Mouse (Mus musculus) adrenal gland, adult 18-20 months (tissue): ENCODE results near the gene Apol10a. TPM values are rescaled to one million over a fixed set of nuclear protein-coding genes. Genes with fewer than 3 reads are reported as not detected.
"Not testable (repeated sequence)": the region's sequence is repeated elsewhere in the genome, so short reads cannot be mapped to it uniquely, and the experiment has no call there.

Source experiments
- DNase-seq, 2 experiments: peaks; one replicate each; pipeline ENCODE4 v3.0.0; 2021 to 2022; ENCODE audit warnings: low spot score in 2 of 2
- long read RNA-seq, 2 experiments: library from polyadenylated mRNA; stranded (forward); transcript quantifications; one replicate each; pipeline ENCODE4 v2.0.0; 2021
- total RNA-seq, 2 experiments: library from RNA; stranded (reverse); gene quantifications; 1 replicate in 1 of 2; 2 replicates in 1 of 2; pipeline ENCODE4 v1.2.3; 2021

Gene Apol10a
- total RNA-seq = not detected
- long read RNA-seq, experiment 1 = 0 reads
- long read RNA-seq, experiment 2 = 0 reads

- not testable (repeated sequence) for DNase-seq
Measured at GRCm38 (mm10) chr15:77476693-77477092, at the start of gene Apol10a. Apol10a (plus strand) TSS chr15:77477047.

DNA sequence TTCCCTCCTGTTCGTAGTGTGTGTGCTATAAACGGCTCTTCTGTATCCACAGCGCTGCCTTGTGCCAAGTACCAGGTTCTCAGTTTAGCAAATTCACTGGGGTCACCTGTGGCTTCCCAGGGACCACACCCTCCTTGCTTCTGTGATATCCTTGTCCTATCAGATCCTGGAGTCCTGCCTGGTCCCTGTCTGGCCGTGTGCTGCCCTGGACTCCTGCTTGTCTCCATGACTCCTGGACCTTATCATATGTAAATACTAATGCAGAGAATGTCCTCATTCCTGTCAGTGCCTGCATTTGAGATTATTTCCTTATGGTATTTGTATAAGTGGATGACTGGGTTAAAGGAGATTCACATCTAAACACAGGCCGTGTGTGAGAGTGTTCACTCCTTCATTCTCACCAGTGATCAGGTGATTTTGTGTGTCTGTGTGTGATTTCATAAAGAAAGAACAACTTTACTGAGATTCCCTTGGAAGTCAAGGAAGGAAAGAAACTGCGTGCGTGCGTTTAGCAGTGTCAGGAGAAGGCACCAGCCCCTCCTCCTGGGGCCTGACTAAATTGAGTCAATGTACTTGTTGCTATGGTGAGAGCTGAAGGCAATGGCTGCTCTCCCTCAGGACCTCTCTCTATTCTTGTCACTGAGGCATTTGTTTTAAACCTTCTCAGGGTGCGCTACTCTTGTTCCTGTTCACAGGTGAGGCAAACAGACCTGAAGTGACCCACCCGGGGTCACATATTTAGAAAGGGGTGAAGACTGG lies 48.0 kb upstream of the Apol10a start:
- not testable (repeated sequence) for DNase-seq

- DNase-seq = not testable (repeated sequence)
Measured at GRCm38 (mm10) chr15:77444746-77445145, 32.1 kb upstream of the Apol10a start.

- DNase-seq = not testable (repeated sequence)
Measured at GRCm38 (mm10) chr15:77445668-77446067, 31.2 kb upstream of the Apol10a start.

- not testable (repeated sequence) for DNase-seq
Measured at GRCm38 (mm10) chr15:77447392-77447791, 29.5 kb upstream of the Apol10a start, which contains the start of gene Apol7b. Apol7b (minus strand) TSS chr15:77447492.

- peak in 1 of 2 experiments; percentile 35 for DNase-seq
Measured at GRCm38 (mm10) chr15:77449927-77450326, 26.9 kb upstream of the Apol10a start.

DNA sequence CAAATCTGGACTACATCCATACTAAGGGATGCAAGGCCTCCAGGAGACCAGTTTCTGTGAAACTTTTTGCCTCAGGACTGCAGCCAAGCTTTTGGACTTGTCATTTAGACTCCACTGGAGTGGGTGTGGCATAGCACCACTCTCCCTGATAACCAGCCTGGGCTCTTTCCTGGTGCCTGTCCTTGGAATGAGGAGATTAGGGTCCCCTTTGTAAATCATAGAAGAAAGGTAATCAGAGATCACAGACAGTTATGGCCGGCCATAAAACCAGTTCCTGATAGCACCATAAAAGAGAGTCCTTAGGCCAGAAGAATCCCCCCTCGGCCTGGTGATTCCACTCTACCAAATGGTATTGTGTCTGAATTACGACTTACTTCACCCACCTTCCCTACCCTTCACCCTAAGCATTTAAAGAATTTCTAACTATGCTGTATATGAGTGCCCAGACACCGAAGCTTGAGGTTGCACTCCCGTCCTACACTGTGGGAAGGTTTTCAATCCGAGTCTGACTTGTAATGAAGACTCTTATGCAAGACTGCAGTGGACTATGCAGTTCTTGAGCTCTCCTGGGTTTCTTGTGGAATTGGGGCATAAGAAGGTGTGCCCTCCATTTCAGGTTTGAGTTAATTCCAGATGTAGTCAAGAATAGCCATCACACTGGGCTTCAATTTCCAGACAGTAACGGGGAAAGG lies 2.0 kb upstream of the Apol10a start:
- DNase-seq = not testable (repeated sequence)

- no peak for DNase-seq
Measured at GRCm38 (mm10) chr15:77482140-77482794, 5.4 kb downstream of the Apol10a start.

- not testable (repeated sequence) for DNase-seq
Measured at GRCm38 (mm10) chr15:77493181-77493580, 16.3 kb downstream of the Apol10a start.

- DNase-seq = not testable (repeated sequence)
Measured at GRCm38 (mm10) chr15:77494694-77495093, 17.8 kb downstream of the Apol10a start.

- DNase-seq = not testable (repeated sequence)
Measured at GRCm38 (mm10) chr15:77507966-77508365, 31.1 kb downstream of the Apol10a start, which contains the start of gene Apol11a. Apol11a (plus strand) TSS chr15:77508271.

- not testable (repeated sequence) for DNase-seq
Measured at GRCm38 (mm10) chr15:77520596-77520995, 43.7 kb downstream of the Apol10a start.

- DNase-seq = peak; percentile 59 to 68
Measured at GRCm38 (mm10) chr15:77523186-77523843, 46.5 kb downstream of the Apol10a start.

DNA sequence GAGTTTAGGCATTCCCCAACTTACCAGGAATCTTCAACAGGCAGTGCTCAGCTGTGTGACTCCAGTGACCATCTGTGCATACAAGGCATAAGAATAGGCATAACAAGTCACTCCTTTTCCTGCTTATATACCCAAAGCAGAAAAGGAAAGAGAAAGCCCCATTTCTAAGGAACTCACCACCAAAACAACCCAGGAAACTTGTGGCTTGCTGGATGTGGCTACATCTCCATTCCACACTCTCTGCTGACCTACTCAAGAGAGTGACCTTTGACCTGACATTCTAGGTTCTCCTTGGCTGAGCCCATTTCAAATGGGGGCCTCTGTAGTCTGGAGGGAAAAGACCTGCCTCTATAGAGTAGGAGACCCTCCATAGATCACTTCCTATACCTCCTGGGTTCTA lies 56.4 kb downstream of the Apol10a start, which contains the start of gene Apol7c:
Gene Apol7c, minus strand, starts transcription at position 101 of the 400 bp plus-strand sequence.
- no peak for DNase-seq

- DNase-seq = not testable (repeated sequence)
Measured at GRCm38 (mm10) chr15:77539221-77539620, 62.4 kb downstream of the Apol10a start.

Other genes with a start within 250 kb of the Apol10a start
- 10 to 100 TPM; 41.0 to 48.5 TPM for gene Rbfox2, start 170.0 kb upstream of the Apol10a start, total RNA-seq
- gene Apol7a, start 77.9 kb upstream of the Apol10a start, total RNA-seq = under 1 TPM in 1 of 2 experiments, not detected in 1; 0.22 TPM
- gene Apol9a, start 65.9 kb upstream of the Apol10a start, total RNA-seq = 1 to 10 TPM in 1 of 2 experiments, under 1 TPM in 1; 0.70 to 2.2 TPM
- gene Apol7b, start 29.6 kb upstream of the Apol10a start, total RNA-seq = not detected
- gene Apol11a, start 31.2 kb downstream of the Apol10a start, total RNA-seq = under 1 TPM; 0.16 to 0.17 TPM
- gene Apol7c, start 56.3 kb downstream of the Apol10a start, total RNA-seq = not detected
- not detected for gene 1700025B11Rik, start 84.8 kb downstream of the Apol10a start, total RNA-seq
- under 1 TPM; 0.20 to 0.96 TPM for gene Apol10b, start 119.1 kb downstream of the Apol10a start, total RNA-seq
- gene Gm36245, start 122.2 kb downstream of the Apol10a start, total RNA-seq = not detected
- 1 to 10 TPM in 1 of 2 experiments, under 1 TPM in 1; 0.76 to 1.1 TPM for gene Apol11b, start 166.2 kb downstream of the Apol10a start, total RNA-seq
- gene Apol7e, start 221.8 kb downstream of the Apol10a start, total RNA-seq = under 1 TPM in 1 of 2 experiments, not detected in 1; 0.19 TPM